Mouse (Mus musculus) ES-Bruce4 (cell line): ENCODE results near the gene Rpl7l1. TPM values are rescaled to one million over a fixed set of nuclear protein-coding genes. Genes with fewer than 3 reads are reported as not detected.

ENCODE experiments used
- H3K27ac ChIP-seq: 2 replicates; pipeline ENCODE4 v1.5.1; 2012; ENCODE audit warnings: low read length, inconsistent platforms; ENCODE audit not compliant: insufficient read depth
- H3K27me3 ChIP-seq: 2 replicates; pipeline ENCODE4 v1.6.1; 2012; ENCODE audit warnings: mild to moderate bottlenecking, low read length, inconsistent platforms; ENCODE audit not compliant: control insufficient read depth, poor library complexity, insufficient read depth, severe bottlenecking
- H3K36me3 ChIP-seq: 2 replicates; pipeline ENCODE4 v1.6.1; 2012; ENCODE audit warnings: inconsistent platforms, mild to moderate bottlenecking, low read length, moderate library complexity; ENCODE audit not compliant: control insufficient read depth, poor library complexity, insufficient read depth, severe bottlenecking
- H3K4me1 ChIP-seq: one replicate; pipeline ENCODE4 v1.8.1; 2011; ENCODE audit warnings: low read length; ENCODE audit not compliant: control insufficient read depth, insufficient read depth
- H3K4me3 ChIP-seq: 2 replicates; pipeline ENCODE4 v1.5.1; 2011; ENCODE audit warnings: low read depth, mild to moderate bottlenecking, low read length
- H3K9ac ChIP-seq: 2 replicates; pipeline ENCODE4 v1.6.1; 2012; ENCODE audit warnings: low read depth, mild to moderate bottlenecking, inconsistent platforms; ENCODE audit not compliant: poor library complexity, severe bottlenecking
- H3K9me3 ChIP-seq: replicated peaks from 2 replicates; pipeline ENCODE4 v1.6.1; 2012; ENCODE audit warnings: mild to moderate bottlenecking, low read length, inconsistent platforms; ENCODE audit not compliant: control insufficient read depth, poor library complexity, insufficient read depth, severe bottlenecking
- CTCF ChIP-seq: IDR thresholded peaks from one replicate; pipeline ENCODE4 v1.8.1; 2011; ENCODE audit warnings: low read depth, low read length
- EP300 ChIP-seq: IDR thresholded peaks from 2 replicates; pipeline ENCODE4 v1.6.1; 2011; ENCODE audit warnings: low read depth, low read length; ENCODE audit not compliant: insufficient read depth
- POLR2A ChIP-seq: IDR thresholded peaks from one replicate; pipeline ENCODE4 v1.8.1; 2011; ENCODE audit warnings: low read length; ENCODE audit not compliant: insufficient read depth
- polyA plus RNA-seq: library from polyadenylated mRNA; stranded (reverse); fragments of >200 nt; gene quantifications from 2 replicates; pipeline ENCODE4 v1.2.4, GENCODE M21; 2011; ENCODE audit warnings: low read depth; ENCODE audit not compliant: missing spikeins, insufficient read depth, insufficient read length

The Rpl7l1 gene
- polyA plus RNA-seq, 1 experiment: 196 TPM

GRCm38 (mm10) chr17:46750580-46750979 lies 31.9 kb downstream of the Rpl7l1 start:
- Histone ChIP-seq H3K4me3 (no peak overlapping the region), H3K4me1 (no peaks in the 10 kb centered on the region), H3K27ac (no peak overlapping the region), H3K9ac (peak overlapping the region; percentile 75), H3K9me3 (no peaks in the 10 kb centered on the region), H3K36me3 (peaks cover 9% of the 10 kb centered on the region; the same call in 1 of the 2 replicates), H3K27me3 (no peaks in the 10 kb centered on the region)
- TF ChIP-seq EP300 (no peak), CTCF (no peak), POLR2A (no peak)

GRCm38 (mm10) chr17:46749282-46749681 lies 33.2 kb downstream of the Rpl7l1 start:
- Histone ChIP-seq H3K9ac (no peak overlapping the region), H3K36me3 (peaks cover 11% of the 10 kb centered on the region), H3K9me3 (no peaks in the 10 kb centered on the region), H3K27me3 (no peaks in the 10 kb centered on the region), H3K27ac (no peak overlapping the region), H3K4me1 (no peaks in the 10 kb centered on the region), H3K4me3 (no peak overlapping the region)
- no peak for TF ChIP-seq CTCF
- no peak for TF ChIP-seq EP300
- no peak for TF ChIP-seq POLR2A

- no peaks in the 10 kb centered on the region for H3K27me3 ChIP-seq
- TF ChIP-seq CTCF (no peak), EP300 (no peak), POLR2A (no peak)
- H3K4me3 ChIP-seq: no peak overlapping the region
- no peak overlapping the region for H3K9ac ChIP-seq
- no peak overlapping the region for H3K27ac ChIP-seq
- H3K4me1 ChIP-seq: no peaks in the 10 kb centered on the region
- peaks cover 11% of the 10 kb centered on the region for H3K36me3 ChIP-seq
- no peaks in the 10 kb centered on the region for H3K9me3 ChIP-seq
Observed at GRCm38 (mm10) chr17:46747806-46748205, 34.7 kb downstream of the Rpl7l1 start.

DNA sequence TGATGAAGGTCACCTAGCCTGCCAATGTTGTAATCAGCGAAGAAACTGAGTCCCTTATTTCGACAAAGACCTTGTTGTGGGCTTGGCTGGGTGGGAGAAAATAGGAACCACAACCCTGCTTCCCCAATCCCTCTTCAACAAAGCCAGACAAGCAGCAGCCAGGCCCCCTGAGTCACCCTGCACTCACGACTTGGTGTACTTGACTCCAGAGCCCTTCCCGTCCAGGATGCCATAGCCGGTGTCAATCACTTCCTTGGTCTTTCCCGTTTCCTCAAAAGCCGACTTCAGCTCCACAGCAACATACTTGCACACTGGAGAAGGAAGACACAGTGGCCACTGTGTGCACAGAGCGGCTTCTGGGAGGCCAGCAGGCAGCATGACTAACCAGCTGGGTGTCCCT lies 35.2 kb downstream of the Rpl7l1 start:
- Histone ChIP-seq H3K9ac (no peak overlapping the region), H3K27me3 (no peaks in the 10 kb centered on the region), H3K4me1 (no peaks in the 10 kb centered on the region), H3K27ac (no peak overlapping the region), H3K4me3 (no peak overlapping the region), H3K36me3 (peaks cover 11% of the 10 kb centered on the region), H3K9me3 (no peaks in the 10 kb centered on the region)
- TF ChIP-seq POLR2A (no peak), CTCF (no peak), EP300 (no peak)

DNA sequence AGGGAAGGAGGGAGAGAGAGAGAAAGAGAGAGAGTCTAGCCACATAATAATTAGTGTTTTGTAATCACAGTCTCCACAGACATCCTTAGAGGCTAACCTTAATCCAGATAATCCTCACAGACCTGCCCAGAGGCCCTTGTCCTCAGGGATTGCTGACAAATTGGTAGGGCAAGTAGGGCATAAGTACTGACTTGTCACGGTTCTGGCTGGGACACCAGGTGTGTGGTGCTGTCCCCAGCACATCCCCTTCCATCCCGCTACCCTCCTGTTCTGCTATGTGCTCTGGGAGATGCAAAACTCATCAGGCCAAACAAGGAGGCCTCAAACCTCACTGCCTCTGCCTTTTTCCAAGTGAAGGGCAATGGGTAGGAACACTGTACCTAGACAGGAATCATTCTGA lies 37.0 kb downstream of the Rpl7l1 start:
- H3K36me3 ChIP-seq: peaks cover 11% of the 10 kb centered on the region
- no peak overlapping the region for H3K27ac ChIP-seq
- H3K9me3 ChIP-seq: no peaks in the 10 kb centered on the region
- H3K9ac ChIP-seq: no peak overlapping the region
- no peak overlapping the region for H3K4me3 ChIP-seq
- no peaks in the 10 kb centered on the region for H3K27me3 ChIP-seq
- no peaks in the 10 kb centered on the region for H3K4me1 ChIP-seq
- TF ChIP-seq POLR2A: no peak

- H3K36me3 ChIP-seq: peaks cover 11% of the 10 kb centered on the region
- TF ChIP-seq POLR2A (no peak), CTCF (no peak), EP300 (no peak)
- H3K4me1 ChIP-seq: no peaks in the 10 kb centered on the region
- H3K9ac ChIP-seq: no peak overlapping the region
- H3K9me3 ChIP-seq: no peaks in the 10 kb centered on the region
- no peak overlapping the region for H3K4me3 ChIP-seq
- no peak overlapping the region for H3K27ac ChIP-seq
- no peaks in the 10 kb centered on the region for H3K27me3 ChIP-seq
Observed at GRCm38 (mm10) chr17:46742986-46743385, 39.5 kb downstream of the Rpl7l1 start.
